Mouse (Mus musculus) 3134 (cell line): ENCODE measurements around the gene Ugcg.

Source experiments
- DNase-seq: peaks from one replicate; pipeline ENCODE4 v3.0.0-alpha.2; 2011; ENCODE audit warnings: low spot score; ENCODE audit not compliant: insufficient read length; ENCODE audit errors: extremely low read depth

Ugcg gene

GRCm38 (mm10) chr4:59189546-59190237, 635 bp downstream of the Ugcg start:
- DNase-seq: peak; percentile 67

GRCm38 (mm10) chr4:59190650-59191424, 1.8 kb downstream of the Ugcg start:
- DNase-seq: no peak

GRCm38 (mm10) chr4:59194731-59195496, 5.9 kb downstream of the Ugcg start:
- DNase-seq: no peak

GRCm38 (mm10) chr4:59196346-59197077, 7.5 kb downstream of the Ugcg start:
- DNase-seq: no peak

- DNase-seq: no peak
These were observed 8.0 kb downstream of the Ugcg start for GRCm38 (mm10) chr4:59197078-59197424.

- no peak for DNase-seq
These were observed 8.4 kb downstream of the Ugcg start for GRCm38 (mm10) chr4:59197462-59197861.

GRCm38 (mm10) chr4:59199341-59199740, 10.3 kb downstream of the Ugcg start:
- DNase-seq: peak; percentile 52

GRCm38 (mm10) chr4:59199805-59200204, 10.7 kb downstream of the Ugcg start:
- DNase-seq: peak; percentile 36

- no peak for DNase-seq
These were observed 11.6 kb downstream of the Ugcg start for GRCm38 (mm10) chr4:59200636-59201035.

GRCm38 (mm10) chr4:59204616-59205015, 15.6 kb downstream of the Ugcg start:
- peak; percentile 63 for DNase-seq

- no peak for DNase-seq
These were observed 16.8 kb downstream of the Ugcg start for GRCm38 (mm10) chr4:59205758-59206340.

- DNase-seq: no peak
These were observed 17.5 kb downstream of the Ugcg start for GRCm38 (mm10) chr4:59206600-59206999.

GRCm38 (mm10) chr4:59208607-59209006, 19.6 kb downstream of the Ugcg start:
- DNase-seq: no peak

GRCm38 (mm10) chr4:59211181-59211580, 22.1 kb downstream of the Ugcg start:
- DNase-seq: no peak

GRCm38 (mm10) chr4:59213833-59214232, 24.8 kb downstream of the Ugcg start:
- DNase-seq: no peak

GRCm38 (mm10) chr4:59214695-59215094, 25.6 kb downstream of the Ugcg start:
- DNase-seq: no peak

GRCm38 (mm10) chr4:59215585-59215984, 26.5 kb downstream of the Ugcg start:
- no peak for DNase-seq

- no peak for DNase-seq
These were observed 28.0 kb downstream of the Ugcg start for GRCm38 (mm10) chr4:59217101-59217500.

GRCm38 (mm10) chr4:59218154-59218553, 29.1 kb downstream of the Ugcg start:
- DNase-seq: no peak

GRCm38 (mm10) chr4:59222226-59222625, 33.2 kb downstream of the Ugcg start:
- no peak for DNase-seq
